Mouse (Mus musculus): ENCODE data around the gene 2210011C24Rik. TPM values are rescaled to one million over a fixed set of nuclear protein-coding genes. Genes with fewer than 3 reads are reported as not detected.
A peak's percentile ranks its signal among the peaks of the same experiment; 100 is the strongest.

The 2210011C24Rik gene
- polyA plus RNA-seq, 2 experiments, result 1.1 to 2.0 TPM

DNA sequence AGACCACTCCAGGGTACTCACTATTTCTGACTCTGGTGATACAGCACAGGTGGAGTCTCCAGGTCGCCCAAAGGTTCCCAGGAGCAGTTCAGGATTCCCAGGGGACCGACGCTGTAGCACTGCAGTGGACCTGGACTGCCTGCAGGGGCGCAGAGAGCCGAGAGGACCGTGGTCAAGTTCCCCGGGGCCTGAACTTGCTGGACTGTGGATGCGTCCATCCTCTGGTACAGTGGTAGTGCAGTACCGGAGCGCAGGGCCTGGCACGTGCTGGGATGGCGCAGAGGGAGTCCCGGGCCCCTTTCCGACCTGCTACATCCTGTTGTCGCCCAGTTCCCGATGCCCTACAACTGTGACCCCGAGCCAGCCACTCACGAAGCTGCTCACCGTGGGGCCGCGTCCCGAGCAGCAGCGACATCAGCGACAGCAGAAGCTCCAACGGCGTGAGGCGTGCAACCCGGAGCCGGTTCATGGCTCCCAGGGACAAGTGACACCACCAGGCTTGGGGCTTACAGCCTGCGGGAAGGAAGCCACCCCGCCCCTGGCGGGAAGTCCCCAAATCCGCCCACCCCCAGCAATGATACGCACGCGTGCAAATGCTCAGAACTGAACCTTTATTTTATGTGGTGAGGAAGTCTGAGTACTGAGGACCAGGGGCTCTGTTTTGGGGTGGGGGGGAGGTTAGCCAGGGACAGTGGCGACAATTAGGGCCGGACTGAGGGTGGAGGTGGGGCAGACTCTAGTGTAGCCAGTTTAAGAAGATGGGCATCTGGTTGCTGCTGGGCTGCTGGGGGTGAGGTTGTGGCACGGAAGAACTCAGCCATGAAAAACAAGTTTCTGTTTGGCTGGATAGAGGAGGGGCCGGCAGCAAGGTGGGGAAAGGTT is 30.3 kb upstream of the 2210011C24Rik start, which contains the start of gene Il27ra:
TSS of gene Il27ra (minus strand) at position 524 of the 882 bp plus-strand sequence.
- Histone ChIP-seq H3K4me2 (replicated peaks; ENCODE audit: low read depth, low read length, severe bottlenecking) (peak within 1 kb of the TSS; percentile 54), H3K9me3 (ENCODE audit: control insufficient read depth, low read length) (no peaks in the 10 kb centered on the region), H3K27me3 (ENCODE audit: control insufficient read depth, insufficient read depth, low read length) (peaks cover 48% of the 10 kb centered on the region), H3K36me3 (ENCODE audit: control insufficient read depth, insufficient read depth, low read length) (no peaks in the 10 kb centered on the region), H3K4me1 (ENCODE audit: control insufficient read depth, insufficient read depth, low read length) (peaks cover 8% of the 10 kb centered on the region; the same call in 1 of the 2 replicates), H3K4me3 (replicated peaks; ENCODE audit: low read length) (peak within 1 kb of the TSS; percentile 32), H3K9ac (ENCODE audit: low read depth, low read length, severe bottlenecking) (peak within 1 kb of the TSS; percentile 38), H3K27ac (replicated peaks; ENCODE audit: low read depth, low read length) (no peak within 1 kb of the TSS)
- ATAC-seq (ENCODE audit: low FRiP score, low read depth), result peak; percentile 59; the same call in 1 of the 2 replicates
- DNase-seq (ENCODE audit: low spot score), result peak; percentile 64
- 5% methylated on average over 35 of the region's 40 CpGs for WGBS
- no peak for TF ChIP-seq POLR2A (IDR thresholded peaks at IDR 0.05; ENCODE audit: borderline replicate concordance, extremely low read depth, insufficient read depth, insufficient read length)

DNA sequence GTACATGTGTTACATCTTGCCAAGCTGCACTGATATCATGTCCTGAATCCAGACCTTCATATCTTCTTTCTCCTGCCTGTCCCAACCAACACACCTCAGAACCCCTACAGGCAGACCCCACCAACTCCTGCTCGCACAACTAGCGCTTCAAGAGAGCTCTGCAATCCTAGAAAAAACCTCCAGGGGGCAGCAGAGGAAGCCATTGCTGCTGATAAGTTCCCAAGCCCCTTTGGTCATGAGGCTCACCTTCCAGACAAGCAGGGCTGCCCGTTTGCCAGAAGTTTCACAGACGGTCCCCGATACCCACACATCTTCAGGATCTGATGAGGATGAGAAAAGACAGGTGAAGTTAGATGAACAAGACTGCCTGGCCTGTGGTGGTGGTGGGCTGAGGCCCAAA is 27.1 kb upstream of the 2210011C24Rik start:
- Histone ChIP-seq H3K4me1 (ENCODE audit: control insufficient read depth, insufficient read depth, low read length) (peaks cover 8% of the 10 kb centered on the region; the same call in 1 of the 2 replicates), H3K4me2 (replicated peaks; ENCODE audit: low read depth, low read length, severe bottlenecking) (no peak overlapping the region), H3K9ac (ENCODE audit: low read depth, low read length, severe bottlenecking) (no peak overlapping the region), H3K27me3 (ENCODE audit: control insufficient read depth, insufficient read depth, low read length) (peaks cover 33% of the 10 kb centered on the region), H3K36me3 (ENCODE audit: control insufficient read depth, insufficient read depth, low read length) (no peaks in the 10 kb centered on the region), H3K9me3 (ENCODE audit: control insufficient read depth, low read length) (no peaks in the 10 kb centered on the region), H3K27ac (replicated peaks; ENCODE audit: low read depth, low read length) (no peak overlapping the region), H3K4me3 (replicated peaks; ENCODE audit: low read length) (no peak overlapping the region)
- DNase-seq (ENCODE audit: low spot score), result peak; percentile 93
- 5% methylated on average over 5 of the region's 5 CpGs for WGBS
- TF ChIP-seq POLR2A (IDR thresholded peaks at IDR 0.05; ENCODE audit: borderline replicate concordance, extremely low read depth, insufficient read depth, insufficient read length), result no peak
- ATAC-seq (ENCODE audit: low FRiP score, low read depth), result peak; percentile 31; the same call in 1 of the 2 replicates

DNA sequence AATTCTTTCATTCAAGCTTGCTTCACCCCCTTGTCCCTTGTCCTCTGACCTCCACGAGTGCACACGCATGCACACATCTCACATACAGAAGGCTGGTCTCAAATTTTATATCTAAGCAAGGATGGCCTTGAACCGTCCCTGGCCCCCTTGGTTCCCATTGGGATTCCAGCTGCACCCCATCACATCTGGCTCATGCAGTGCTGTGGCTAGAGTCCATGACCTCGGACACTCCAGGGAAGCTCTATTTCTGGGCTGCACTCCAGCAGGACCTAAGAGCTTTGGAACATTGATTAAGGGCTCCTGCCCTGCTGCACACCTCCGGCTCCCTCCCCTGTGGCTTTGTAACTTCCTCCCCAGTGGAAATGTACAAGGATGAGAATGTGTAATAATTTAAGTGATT is 26.0 kb upstream of the 2210011C24Rik start:
- no peak for DNase-seq (ENCODE audit: low spot score)
- H3K9ac ChIP-seq (ENCODE audit: low read depth, low read length, severe bottlenecking), result no peak overlapping the region
- WGBS, result 67% methylated on average over 5 of the region's 5 CpGs
- TF ChIP-seq POLR2A (IDR thresholded peaks at IDR 0.05; ENCODE audit: borderline replicate concordance, extremely low read depth, insufficient read depth, insufficient read length), result no peak
- peaks cover 8% of the 10 kb centered on the region; the same call in 1 of the 2 replicates for H3K4me1 ChIP-seq (ENCODE audit: control insufficient read depth, insufficient read depth, low read length)
- peaks cover 23% of the 10 kb centered on the region for H3K27me3 ChIP-seq (ENCODE audit: control insufficient read depth, insufficient read depth, low read length)
- no peak overlapping the region for H3K27ac ChIP-seq (replicated peaks; ENCODE audit: low read depth, low read length)
- no peak overlapping the region for H3K4me3 ChIP-seq (replicated peaks; ENCODE audit: low read length)
- ATAC-seq (ENCODE audit: low FRiP score, low read depth), result no peak
- H3K36me3 ChIP-seq (ENCODE audit: control insufficient read depth, insufficient read depth, low read length), result no peaks in the 10 kb centered on the region
- no peaks in the 10 kb centered on the region for H3K9me3 ChIP-seq (ENCODE audit: control insufficient read depth, low read length)
- no peak overlapping the region for H3K4me2 ChIP-seq (replicated peaks; ENCODE audit: low read depth, low read length, severe bottlenecking)

DNA sequence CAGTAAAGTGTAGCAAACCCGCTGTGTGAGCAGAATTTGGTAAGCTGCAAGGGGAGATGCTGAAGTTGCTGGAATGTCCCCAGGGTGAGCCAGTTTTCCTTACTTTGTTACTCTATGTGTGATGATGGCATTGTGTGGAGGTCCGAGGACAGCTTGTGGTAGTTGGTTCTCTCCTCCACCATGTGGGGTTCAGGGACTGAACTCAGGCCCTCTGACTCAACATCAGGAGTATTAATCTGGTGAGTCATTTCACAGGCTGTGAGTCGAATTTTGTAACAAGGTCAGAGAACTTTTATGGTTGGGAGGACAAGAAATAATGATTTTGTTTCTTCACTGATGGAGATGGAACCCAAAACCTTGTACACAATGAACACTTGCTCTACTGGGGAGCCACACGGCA is 20.8 kb upstream of the 2210011C24Rik start:
- 0 out of 2 replicates have a peak, but pooled peaks cover 3% of the 10 kb centered on the region for H3K27me3 ChIP-seq (ENCODE audit: control insufficient read depth, insufficient read depth, low read length)
- H3K4me2 ChIP-seq (replicated peaks; ENCODE audit: low read depth, low read length, severe bottlenecking), result no peak overlapping the region
- H3K27ac ChIP-seq (replicated peaks; ENCODE audit: low read depth, low read length), result no peak overlapping the region
- DNase-seq (ENCODE audit: low spot score) (no peak), ATAC-seq (ENCODE audit: low FRiP score, low read depth) (no peak)
- no peak overlapping the region for H3K4me3 ChIP-seq (replicated peaks; ENCODE audit: low read length)
- no peaks in the 10 kb centered on the region for H3K4me1 ChIP-seq (ENCODE audit: control insufficient read depth, insufficient read depth, low read length)
- H3K9ac ChIP-seq (ENCODE audit: low read depth, low read length, severe bottlenecking), result no peak overlapping the region
- 68% methylated on average over 4 of the region's 4 CpGs for WGBS
- no peaks in the 10 kb centered on the region for H3K36me3 ChIP-seq (ENCODE audit: control insufficient read depth, insufficient read depth, low read length)
- TF ChIP-seq POLR2A (IDR thresholded peaks at IDR 0.05; ENCODE audit: borderline replicate concordance, extremely low read depth, insufficient read depth, insufficient read length), result no peak
- no peaks in the 10 kb centered on the region for H3K9me3 ChIP-seq (ENCODE audit: control insufficient read depth, low read length)

DNA sequence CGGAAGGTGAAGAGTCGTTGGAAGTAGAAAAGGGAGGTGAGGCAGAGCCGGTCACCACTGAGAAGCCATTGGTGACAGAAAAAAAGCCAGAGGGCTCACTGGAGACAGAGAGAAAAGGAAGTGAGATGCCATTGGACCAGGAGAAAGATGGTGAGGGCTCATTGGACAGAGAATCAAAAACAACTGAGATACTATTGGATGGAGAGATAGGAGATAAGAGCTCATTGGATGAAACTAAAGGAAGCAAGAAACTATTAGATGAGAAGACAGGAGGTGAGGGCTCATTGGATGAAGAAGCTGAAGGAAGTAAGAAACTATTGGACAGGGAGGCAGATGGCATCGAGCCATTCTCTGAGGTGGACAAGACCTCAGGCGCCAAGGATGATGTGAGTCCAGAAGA is 17.3 kb upstream of the 2210011C24Rik start:
- H3K4me1 ChIP-seq (ENCODE audit: control insufficient read depth, insufficient read depth, low read length), result peaks cover 2% of the 10 kb centered on the region; the same call in 1 of the 2 replicates
- no peak for TF ChIP-seq POLR2A (IDR thresholded peaks at IDR 0.05; ENCODE audit: borderline replicate concordance, extremely low read depth, insufficient read depth, insufficient read length)
- DNase-seq (ENCODE audit: low spot score) (no peak), ATAC-seq (ENCODE audit: low FRiP score, low read depth) (no peak)
- H3K9me3 ChIP-seq (ENCODE audit: control insufficient read depth, low read length), result no peaks in the 10 kb centered on the region
- no peak overlapping the region for H3K9ac ChIP-seq (ENCODE audit: low read depth, low read length, severe bottlenecking)
- H3K27ac ChIP-seq (replicated peaks; ENCODE audit: low read depth, low read length), result no peak overlapping the region
- H3K4me3 ChIP-seq (replicated peaks; ENCODE audit: low read length), result no peak overlapping the region
- peaks cover 20% of the 10 kb centered on the region for H3K27me3 ChIP-seq (ENCODE audit: control insufficient read depth, insufficient read depth, low read length)
- 85% methylated on average over 5 of the region's 5 CpGs for WGBS
- no peaks in the 10 kb centered on the region for H3K36me3 ChIP-seq (ENCODE audit: control insufficient read depth, insufficient read depth, low read length)
- H3K4me2 ChIP-seq (replicated peaks; ENCODE audit: low read depth, low read length, severe bottlenecking), result no peak overlapping the region

Measured in limb, embryonic 14.5 days (tissue).